Mouse (Mus musculus): ENCODE data around the gene Gabrg3.

DNA sequence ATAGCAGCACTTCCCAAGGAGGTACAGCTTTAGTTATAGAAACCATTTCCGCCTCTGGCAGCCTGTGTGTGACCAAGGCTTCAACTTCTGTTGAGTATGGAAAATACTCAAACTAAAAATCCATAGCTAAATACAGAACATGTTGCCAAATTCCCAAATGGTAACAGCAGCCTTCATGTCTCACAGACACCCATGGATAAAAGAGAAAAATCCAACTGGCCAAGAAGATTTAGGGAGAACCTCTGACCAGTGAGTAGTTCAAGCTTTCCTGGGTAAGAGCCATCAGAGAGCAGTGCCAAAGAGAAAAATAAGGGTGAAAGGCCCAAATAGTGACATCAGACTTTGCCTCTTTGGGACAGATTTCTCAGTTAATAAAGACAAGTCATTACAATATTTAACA, 38.2 kb downstream of the Gabrg3 start:
- TF ChIP-seq EP300 (IDR thresholded peaks at IDR 0.05; ENCODE audit: insufficient read depth, low read depth, low read length), result no peak
- no peak for TF ChIP-seq CTCF (IDR thresholded peaks at IDR 0.05)
- no peak for TF ChIP-seq POLR2A (IDR thresholded peaks at IDR 0.05; ENCODE audit: insufficient read depth, low read depth, low read length)
